Mouse (Mus musculus) C2C12 (cell line): ENCODE measurements around the gene Hmgb1. TPM values are rescaled to one million over a fixed set of nuclear protein-coding genes. Genes with fewer than 3 reads are reported as not detected.

Source experiments
- H3K27me3 ChIP-seq: one replicate; pipeline ENCODE4 v1.6.1; 2011; ENCODE audit not compliant: control insufficient read depth, insufficient read depth, insufficient read length
- H3K36me3 ChIP-seq: one replicate; pipeline ENCODE4 v1.6.1; 2011; ENCODE audit not compliant: control insufficient read depth, insufficient read depth
- H3K4me3 ChIP-seq: one replicate; pipeline ENCODE4 v1.5.1; 2011; ENCODE audit warnings: mild to moderate bottlenecking, control low read depth; ENCODE audit not compliant: poor library complexity, insufficient read depth, severe bottlenecking
- H3K79me2 ChIP-seq: one replicate; pipeline ENCODE4 v1.6.1; 2011; ENCODE audit not compliant: control insufficient read depth, insufficient read depth
- H3K79me3 ChIP-seq: one replicate; pipeline ENCODE4 v1.6.1; 2011; ENCODE audit warnings: low read depth, control low read depth
- H3ac ChIP-seq: one replicate; pipeline ENCODE3; 2011; ENCODE audit warnings: low read depth; ENCODE audit not compliant: control insufficient read depth, insufficient read length
- CEBPB ChIP-seq: IDR thresholded peaks from one replicate; pipeline ENCODE4 v1.6.1; 2011; ENCODE audit warnings: low read depth, mild to moderate bottlenecking, control low read depth, moderate library complexity
- CTCF ChIP-seq: IDR thresholded peaks from one replicate; pipeline ENCODE4 v1.5.1; 2011; ENCODE audit not compliant: control insufficient read depth, insufficient read depth, insufficient read length
- FOSL1 ChIP-seq: IDR thresholded peaks from one replicate; pipeline ENCODE4 v1.8.0; 2011; ENCODE audit warnings: mild to moderate bottlenecking, low read length; ENCODE audit not compliant: poor library complexity, insufficient read depth, severe bottlenecking
- MAX ChIP-seq: IDR thresholded peaks from one replicate; pipeline ENCODE4 v1.6.1; 2011; ENCODE audit warnings: mild to moderate bottlenecking, control low read depth
- MYOD1 ChIP-seq: IDR thresholded peaks from one replicate; pipeline ENCODE4 v1.6.1; 2011; ENCODE audit warnings: low read depth; ENCODE audit not compliant: control insufficient read depth, insufficient read length
- MYOG ChIP-seq: IDR thresholded peaks from one replicate; pipeline ENCODE4 v1.6.1; 2011; ENCODE audit not compliant: control insufficient read depth, insufficient read length; ENCODE audit errors: extremely low read depth
- USF1 ChIP-seq: IDR thresholded peaks from one replicate; pipeline ENCODE4 v1.6.1; 2011; ENCODE audit warnings: low read depth, mild to moderate bottlenecking, control low read depth, moderate library complexity
- polyA plus RNA-seq: library from polyadenylated mRNA; unstranded; fragments of >200 nt; fragmentation: generic; extraction: Trizol; gene quantifications from one replicate; pipeline ENCODE4 v1.2.1, GENCODE M21; 2012; ENCODE audit warnings: missing spikeins

Gene Hmgb1
- polyA plus RNA-seq, 1 experiment, result 185 TPM

DNA sequence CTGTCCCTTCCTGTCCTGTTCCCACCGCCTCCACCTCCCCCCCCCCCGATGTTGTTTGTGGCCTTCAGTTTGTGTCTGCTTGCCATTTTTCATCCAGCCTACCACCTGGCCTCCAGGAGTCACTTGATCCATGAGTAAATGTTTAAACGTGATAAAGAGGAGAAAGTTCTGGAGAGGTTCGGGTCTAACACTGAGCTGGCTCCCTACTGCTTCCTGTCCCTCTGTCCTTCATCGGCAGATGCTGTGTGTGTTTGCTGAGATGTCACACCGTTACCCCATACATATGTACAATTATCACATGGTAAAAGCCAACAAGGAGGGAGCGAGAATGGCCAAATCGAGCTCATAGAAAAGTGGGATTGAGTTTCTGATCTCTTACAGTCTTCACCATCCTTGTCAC, 107.2 kb downstream of the Hmgb1 start:
- Histone ChIP-seq H3K79me3 (no peaks in the 10 kb centered on the region), H3K27me3 (no peaks in the 10 kb centered on the region), H3K79me2 (no peaks in the 10 kb centered on the region), H3K36me3 (no peaks in the 10 kb centered on the region), H3K4me3 (no peak overlapping the region), H3ac (no peak overlapping the region)
- TF ChIP-seq CEBPB (no peak), USF1 (no peak), MAX (no peak), FOSL1 (no peak), MYOD1 (no peak), MYOG (no peak)

DNA sequence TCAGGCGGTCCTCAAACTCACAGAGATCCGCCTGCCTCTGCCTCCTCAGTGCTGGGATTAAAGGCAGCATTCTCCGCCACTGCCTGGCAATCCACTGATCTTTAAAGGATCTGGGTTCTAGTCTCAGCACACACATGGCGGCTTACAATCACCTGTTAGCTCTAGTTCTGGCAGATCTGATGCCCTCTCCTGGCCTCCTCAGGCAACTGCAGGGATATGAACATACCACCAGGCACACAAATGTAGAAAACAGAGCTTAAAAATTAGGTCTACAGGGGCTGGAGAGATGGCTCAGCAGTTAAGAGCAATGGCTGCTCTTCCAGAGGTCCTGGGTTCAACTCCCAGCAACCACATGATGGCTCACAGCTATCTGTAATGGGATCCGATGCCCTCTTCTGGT, 112.7 kb downstream of the Hmgb1 start:
- no peaks in the 10 kb centered on the region for H3K36me3 ChIP-seq
- H3K4me3 ChIP-seq, result no peak overlapping the region
- H3ac ChIP-seq, result no peak overlapping the region
- H3K27me3 ChIP-seq, result no peaks in the 10 kb centered on the region
- no peak for TF ChIP-seq CEBPB
- no peak for TF ChIP-seq CTCF
- TF ChIP-seq MYOG, result no peak
- TF ChIP-seq FOSL1, result no peak
- no peak for TF ChIP-seq MYOD1
- no peak for TF ChIP-seq USF1
- TF ChIP-seq MAX, result no peak
- H3K79me2 ChIP-seq, result no peaks in the 10 kb centered on the region
- H3K79me3 ChIP-seq, result no peaks in the 10 kb centered on the region

DNA sequence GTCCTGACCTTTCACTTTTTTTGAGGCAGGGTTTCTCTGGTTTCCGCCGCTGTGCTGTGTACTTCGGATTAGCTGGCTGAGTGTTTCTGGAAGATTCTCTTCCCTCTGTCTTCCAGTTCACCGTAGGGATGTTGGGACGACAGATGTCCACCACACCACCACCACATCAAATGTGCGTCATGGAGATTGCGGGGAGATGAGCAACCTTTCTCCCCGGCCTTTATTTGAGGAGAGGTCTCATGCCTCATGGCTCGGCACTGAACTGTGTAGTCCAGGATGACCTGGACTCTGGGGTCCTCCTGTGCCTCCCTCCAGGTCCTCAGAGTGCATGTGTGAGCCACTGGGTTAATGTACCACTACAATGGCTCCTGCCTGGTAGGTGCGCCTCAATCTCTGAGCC, 115.5 kb downstream of the Hmgb1 start:
- no peak for TF ChIP-seq MYOG
- no peak for TF ChIP-seq FOSL1
- TF ChIP-seq USF1, result no peak
- TF ChIP-seq MAX, result no peak
- no peak for TF ChIP-seq CTCF
- TF ChIP-seq MYOD1, result no peak
- TF ChIP-seq CEBPB, result no peak
- Histone ChIP-seq H3K79me3 (no peaks in the 10 kb centered on the region), H3K36me3 (no peaks in the 10 kb centered on the region), H3K4me3 (no peak overlapping the region), H3ac (no peak overlapping the region), H3K79me2 (no peaks in the 10 kb centered on the region), H3K27me3 (no peaks in the 10 kb centered on the region)

DNA sequence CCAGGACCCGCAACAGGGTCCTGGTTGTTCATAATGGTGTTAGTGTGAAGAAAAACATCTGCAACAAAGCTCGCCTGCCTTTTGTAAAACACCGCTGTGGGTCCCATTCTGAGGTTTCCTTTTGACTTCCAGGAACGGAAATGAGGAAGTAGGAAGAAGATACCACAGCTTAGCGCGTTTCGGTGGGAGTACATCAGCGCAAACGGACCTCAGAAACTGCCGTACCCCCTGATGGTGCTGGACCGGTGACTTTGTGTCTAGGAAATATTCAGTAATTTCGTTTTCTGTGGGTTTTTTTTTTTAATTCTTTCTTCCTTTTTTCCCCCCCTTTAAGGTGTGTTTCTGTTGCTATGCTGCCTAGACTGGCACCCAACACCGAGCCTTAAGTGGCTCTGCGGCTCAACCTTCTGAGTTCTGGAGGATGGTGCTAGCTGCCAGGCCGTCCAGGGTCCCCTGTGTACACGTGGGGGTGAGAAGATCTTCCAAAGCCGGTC, 116.0 kb downstream of the Hmgb1 start:
- no peak overlapping the region for H3K4me3 ChIP-seq
- no peaks in the 10 kb centered on the region for H3K36me3 ChIP-seq
- H3ac ChIP-seq, result no peak overlapping the region
- H3K27me3 ChIP-seq, result no peaks in the 10 kb centered on the region
- no peaks in the 10 kb centered on the region for H3K79me2 ChIP-seq
- H3K79me3 ChIP-seq, result no peaks in the 10 kb centered on the region
- TF ChIP-seq USF1, result no peak
- TF ChIP-seq FOSL1, result no peak
- no peak for TF ChIP-seq MAX
- no peak for TF ChIP-seq CTCF
- TF ChIP-seq MYOG, result no peak
- no peak for TF ChIP-seq MYOD1
- no peak for TF ChIP-seq CEBPB

DNA sequence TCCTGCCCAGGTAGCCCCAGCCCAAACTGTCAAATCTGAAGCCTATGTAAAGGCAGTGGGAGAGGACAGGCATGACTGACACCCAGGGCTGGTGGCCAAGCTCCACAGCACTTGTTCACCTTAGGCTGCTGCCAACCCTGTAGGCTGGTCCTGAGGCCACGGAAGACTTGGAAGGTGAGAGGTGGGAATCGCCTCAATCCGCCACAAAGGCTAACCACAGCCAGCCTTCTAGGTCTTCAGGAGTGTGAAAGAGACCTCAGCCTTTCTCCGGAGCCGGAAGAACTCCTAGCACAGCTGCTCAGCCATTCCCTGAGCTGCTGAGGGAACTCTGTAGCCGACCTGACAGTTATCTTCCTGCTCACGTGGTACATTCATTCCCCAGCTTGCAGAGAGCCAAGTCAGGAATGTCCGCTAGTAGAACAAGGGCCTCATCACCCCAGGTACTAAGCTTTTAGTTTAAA, 116.8 kb downstream of the Hmgb1 start:
- Histone ChIP-seq H3K4me3 (no peak overlapping the region), H3K36me3 (no peaks in the 10 kb centered on the region), H3K79me2 (no peaks in the 10 kb centered on the region), H3K79me3 (no peaks in the 10 kb centered on the region), H3ac (no peak overlapping the region), H3K27me3 (no peaks in the 10 kb centered on the region)
- TF ChIP-seq MYOD1 (no peak), MYOG (no peak), FOSL1 (no peak), CTCF (no peak), MAX (no peak), CEBPB (no peak)

DNA sequence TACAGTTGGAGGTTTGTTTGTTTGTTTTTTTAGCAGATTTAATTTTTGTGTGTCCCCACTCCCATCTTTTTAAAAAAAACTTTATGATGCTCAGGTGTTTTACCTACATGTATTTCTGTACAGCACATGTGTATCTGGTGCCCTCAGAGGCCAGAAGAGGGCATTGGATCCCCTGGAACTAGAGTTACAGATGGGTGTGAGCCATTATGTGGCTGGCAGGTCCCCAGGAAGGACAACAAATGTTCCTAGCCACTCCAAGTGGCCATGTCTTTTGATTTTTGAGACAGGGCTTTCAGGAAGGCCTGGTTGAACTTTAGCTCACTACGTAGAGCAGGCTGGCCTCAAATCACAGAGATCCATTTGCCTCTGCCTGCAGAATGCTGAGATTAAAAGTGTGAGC, 121.5 kb downstream of the Hmgb1 start:
- H3ac ChIP-seq, result no peak overlapping the region
- no peaks in the 10 kb centered on the region for H3K79me2 ChIP-seq
- TF ChIP-seq MAX (no peak), CTCF (no peak), FOSL1 (no peak), USF1 (no peak), CEBPB (no peak), MYOG (no peak), MYOD1 (no peak)
- H3K79me3 ChIP-seq, result no peaks in the 10 kb centered on the region
- no peaks in the 10 kb centered on the region for H3K27me3 ChIP-seq
- no peaks in the 10 kb centered on the region for H3K36me3 ChIP-seq
- no peak overlapping the region for H3K4me3 ChIP-seq
